Mouse (Mus musculus): ENCODE measurements around the gene Kidins220.

Gene Kidins220

GRCm38 (mm10) chr12:24974446-24975114 lies at the start of gene Kidins220:
Gene Kidins220, plus strand, starts transcription at chr12:24974925.
- DNase-seq (ENCODE audit: extremely low read depth, low read depth), result peak; percentile 66

DNA sequence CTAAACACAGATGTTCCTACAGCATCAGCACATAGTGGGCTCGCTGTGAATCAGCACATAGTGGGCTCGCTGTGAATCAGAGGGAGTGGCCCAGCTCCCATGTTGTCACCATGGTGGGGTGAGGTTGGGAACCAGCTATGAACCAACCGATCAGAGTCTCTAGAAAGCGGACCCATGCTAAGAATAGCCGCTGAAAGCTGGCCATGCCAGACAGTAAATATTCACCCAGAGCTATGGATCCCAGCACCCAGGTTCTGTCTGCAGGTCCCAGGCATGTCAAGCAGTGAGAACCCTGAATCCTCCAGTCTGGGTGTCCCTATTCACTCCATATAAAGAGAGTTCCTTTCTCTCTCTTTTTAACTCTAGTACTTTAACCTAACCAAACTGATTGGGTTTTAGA lies 49.4 kb upstream of the Kidins220 start:
- DNase-seq (ENCODE audit: extremely low read depth, low read depth), result no peak

DNA sequence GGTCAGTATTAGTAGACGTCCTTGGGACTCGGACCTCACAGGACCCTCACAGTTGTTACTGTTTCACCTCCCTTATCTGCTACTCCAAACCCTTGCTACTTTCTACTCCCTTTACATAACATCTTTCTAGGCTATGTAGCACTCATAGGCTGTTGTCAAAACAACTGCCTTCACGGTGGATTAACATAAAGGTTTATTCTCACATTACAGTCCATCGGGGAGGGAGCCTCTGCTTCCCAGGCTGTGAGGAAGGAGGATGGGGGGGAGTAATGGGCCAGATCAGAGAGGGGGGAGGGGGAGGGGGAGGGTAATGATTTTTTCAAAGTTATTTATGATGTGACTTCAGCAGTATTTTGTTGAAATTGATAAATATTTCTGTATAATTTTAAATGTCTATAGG lies 49.0 kb upstream of the Kidins220 start:
- DNase-seq (ENCODE audit: extremely low read depth, low read depth), result no peak

GRCm38 (mm10) chr12:24928051-24928748 lies 46.5 kb upstream of the Kidins220 start:
- no peak for DNase-seq (ENCODE audit: extremely low read depth, low read depth)

GRCm38 (mm10) chr12:24929043-24929442 lies 45.7 kb upstream of the Kidins220 start:
- no peak for DNase-seq (ENCODE audit: extremely low read depth, low read depth)

- DNase-seq (ENCODE audit: extremely low read depth, low read depth), result peak; percentile 35
Observed at GRCm38 (mm10) chr12:24930760-24931159, 44.0 kb upstream of the Kidins220 start.

DNA sequence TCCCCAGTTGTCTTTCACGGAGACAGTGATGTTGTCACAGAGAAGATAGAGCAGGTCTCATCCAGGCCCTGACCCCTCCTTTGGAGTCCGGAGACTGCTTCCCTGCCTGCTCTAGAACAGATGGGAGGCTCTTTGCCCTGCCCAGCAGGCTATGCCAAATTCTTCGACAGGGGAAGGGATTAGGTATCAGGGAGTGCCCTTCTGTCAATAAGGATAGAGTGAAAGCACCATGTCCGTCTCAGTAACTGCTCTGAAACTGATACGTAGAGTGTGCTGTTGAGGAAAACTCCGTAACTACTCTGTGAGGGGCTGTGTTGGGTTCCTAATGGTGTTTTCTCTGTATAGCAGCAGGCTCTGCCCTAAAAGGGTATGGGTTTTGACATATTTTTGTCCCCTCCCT lies 42.6 kb upstream of the Kidins220 start:
- no peak for DNase-seq (ENCODE audit: extremely low read depth, low read depth)

DNA sequence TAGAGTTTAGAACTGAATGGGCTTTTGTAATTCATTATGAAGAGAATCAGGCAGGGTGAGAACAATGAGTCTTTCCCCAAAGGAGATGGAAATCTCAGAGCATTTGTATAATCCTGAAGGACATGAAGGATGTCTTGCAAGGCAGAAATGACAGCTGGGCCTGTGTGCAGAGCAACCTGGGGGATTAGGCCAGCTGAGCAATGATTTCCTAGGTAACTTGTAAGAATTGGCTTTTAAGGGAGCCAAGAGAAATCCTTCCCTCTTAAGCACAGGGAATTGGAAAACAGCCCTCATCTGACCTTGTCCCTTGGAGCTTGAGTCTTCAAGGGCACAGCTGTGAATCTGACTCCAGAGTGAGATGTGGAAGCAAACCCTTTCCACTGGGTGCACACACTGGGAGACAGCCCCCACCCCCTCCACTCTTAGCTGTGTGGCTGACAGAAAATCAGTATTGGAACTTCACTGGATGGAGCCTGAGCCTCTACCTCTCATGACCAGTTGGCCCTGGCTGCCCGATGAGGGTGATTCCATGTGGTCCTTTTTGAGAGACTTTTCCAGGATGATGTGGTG lies 41.4 kb upstream of the Kidins220 start:
- DNase-seq (ENCODE audit: extremely low read depth, low read depth), result no peak

GRCm38 (mm10) chr12:24933996-24934395 lies 40.7 kb upstream of the Kidins220 start:
- no peak for DNase-seq (ENCODE audit: extremely low read depth, low read depth)

DNA sequence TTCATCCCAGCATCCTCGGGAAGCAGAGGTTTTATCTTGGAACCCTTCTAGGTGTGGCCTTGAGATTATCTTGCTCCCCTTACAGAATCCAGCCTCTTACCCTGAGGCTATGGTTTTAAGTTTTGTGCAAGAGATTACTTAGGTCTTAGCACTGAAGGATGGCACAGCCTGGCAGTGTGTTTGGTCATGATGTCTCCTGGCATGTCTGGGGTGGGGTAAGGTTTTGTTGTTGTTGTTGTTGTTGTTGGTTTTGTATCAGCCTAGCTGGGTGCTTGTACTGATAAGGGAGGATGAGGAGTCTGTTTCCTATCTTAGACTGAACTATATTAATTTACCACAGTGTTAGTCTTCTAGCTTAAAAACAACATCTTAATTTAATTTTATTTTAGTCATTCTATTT lies 38.4 kb upstream of the Kidins220 start:
- peak; percentile 13 for DNase-seq (ENCODE audit: extremely low read depth, low read depth)

GRCm38 (mm10) chr12:24939372-24939771 lies 35.4 kb upstream of the Kidins220 start:
- DNase-seq (ENCODE audit: extremely low read depth, low read depth), result no peak

GRCm38 (mm10) chr12:24942619-24943287 lies 32.0 kb upstream of the Kidins220 start:
- no peak for DNase-seq (ENCODE audit: extremely low read depth, low read depth)

DNA sequence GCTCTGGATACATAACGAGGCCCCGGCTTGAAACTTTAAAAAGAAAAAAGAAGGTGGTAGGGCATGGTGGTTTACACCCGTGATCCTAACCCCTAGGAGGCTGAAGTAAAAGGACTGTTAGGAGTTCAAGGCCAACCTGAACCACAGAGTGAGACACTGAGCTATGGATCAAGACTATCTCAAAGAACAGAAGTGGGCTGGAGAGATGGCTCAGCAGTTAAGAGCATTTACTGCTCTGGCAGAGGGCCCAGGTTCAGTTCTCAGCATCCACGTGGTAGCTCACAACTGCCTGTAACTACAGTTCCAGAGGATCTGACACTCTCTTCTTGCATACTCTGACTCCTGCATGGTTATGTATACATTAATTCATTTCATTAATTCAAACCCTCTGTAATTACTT lies 31.3 kb upstream of the Kidins220 start:
- DNase-seq (ENCODE audit: extremely low read depth, low read depth), result no peak

DNA sequence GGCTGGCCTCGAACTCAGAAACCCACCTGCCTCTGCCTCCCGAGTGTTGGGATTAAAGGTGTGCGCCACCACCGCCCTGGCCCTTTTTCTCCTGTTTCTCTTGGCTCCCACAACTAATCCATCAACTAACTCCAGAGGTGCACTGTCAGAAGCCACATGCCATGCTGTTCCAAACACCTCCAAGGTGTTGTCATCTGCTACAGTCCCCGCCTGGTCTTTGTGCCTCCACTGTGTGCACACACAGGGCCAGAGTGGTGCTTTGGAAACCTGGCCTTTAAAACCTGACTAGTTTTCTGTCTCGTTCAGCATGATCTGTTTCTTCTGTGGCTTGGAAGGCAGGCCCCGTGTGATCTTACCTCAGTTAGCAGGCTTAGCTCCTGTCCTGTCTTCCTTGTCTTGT lies 30.1 kb upstream of the Kidins220 start:
- no peak for DNase-seq (ENCODE audit: extremely low read depth, low read depth)

GRCm38 (mm10) chr12:24947065-24947464 lies 27.7 kb upstream of the Kidins220 start:
- no peak for DNase-seq (ENCODE audit: extremely low read depth, low read depth)

DNA sequence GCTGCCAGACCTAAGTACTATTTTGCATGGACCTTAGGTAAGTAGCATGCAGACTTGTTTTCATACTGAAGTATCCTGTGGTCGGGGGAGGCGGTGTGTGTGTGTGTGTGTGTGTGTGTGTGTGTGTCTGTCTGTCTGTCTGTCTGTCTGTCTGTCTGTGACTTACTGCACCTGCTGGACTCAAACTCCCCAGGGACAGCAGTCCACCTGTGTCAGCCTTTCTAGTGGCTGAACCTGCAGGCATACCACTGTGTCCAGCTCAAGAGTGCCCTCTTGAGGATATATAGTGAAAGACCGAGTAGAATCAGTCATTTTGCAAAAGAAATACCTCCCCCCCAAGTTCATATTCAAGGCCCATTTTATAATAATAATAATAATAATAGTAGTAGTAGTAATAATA lies 26.4 kb upstream of the Kidins220 start:
- no peak for DNase-seq (ENCODE audit: extremely low read depth, low read depth)

- no peak for DNase-seq (ENCODE audit: extremely low read depth, low read depth)
Observed at GRCm38 (mm10) chr12:24950376-24951046, 24.2 kb upstream of the Kidins220 start.

DNA sequence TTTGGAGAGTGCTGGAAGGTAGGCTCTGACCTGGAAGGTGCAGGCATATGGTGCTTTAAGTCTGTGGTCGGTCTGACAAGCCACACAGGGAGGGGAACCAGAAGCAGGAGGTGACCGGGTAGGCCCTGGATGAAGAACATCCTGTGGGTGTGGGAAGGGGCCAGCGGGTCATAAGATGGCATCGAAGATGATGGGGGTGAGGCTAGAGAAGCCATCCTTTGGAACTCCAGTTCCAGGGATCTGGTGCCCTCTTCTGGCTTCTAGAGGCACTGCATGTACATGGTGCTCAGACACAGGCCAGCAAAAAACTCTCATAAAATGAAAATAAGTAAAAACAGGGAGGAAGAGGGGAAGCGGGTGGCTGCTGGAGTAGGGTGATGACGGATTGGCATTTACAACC lies 22.6 kb upstream of the Kidins220 start:
- no peak for DNase-seq (ENCODE audit: extremely low read depth, low read depth)

DNA sequence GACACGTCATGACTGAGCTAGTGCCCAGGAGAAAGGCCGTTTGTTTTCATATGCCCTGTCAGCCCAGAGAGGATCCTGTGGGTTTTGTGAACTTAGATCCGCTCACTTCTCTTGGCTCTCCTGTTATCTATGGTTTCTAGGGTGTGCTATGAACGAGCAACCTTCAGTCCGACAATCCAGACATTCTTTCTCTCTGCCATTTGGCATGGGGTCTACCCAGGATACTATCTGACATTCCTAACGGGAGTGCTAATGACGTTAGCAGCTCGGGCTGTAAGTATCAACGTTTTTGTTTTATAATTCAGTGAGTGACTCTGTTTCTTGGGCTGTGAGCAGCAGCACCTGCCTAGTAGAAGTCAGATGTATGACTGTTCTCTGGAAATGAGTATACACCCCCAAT lies 19.6 kb upstream of the Kidins220 start:
- DNase-seq (ENCODE audit: extremely low read depth, low read depth), result no peak

DNA sequence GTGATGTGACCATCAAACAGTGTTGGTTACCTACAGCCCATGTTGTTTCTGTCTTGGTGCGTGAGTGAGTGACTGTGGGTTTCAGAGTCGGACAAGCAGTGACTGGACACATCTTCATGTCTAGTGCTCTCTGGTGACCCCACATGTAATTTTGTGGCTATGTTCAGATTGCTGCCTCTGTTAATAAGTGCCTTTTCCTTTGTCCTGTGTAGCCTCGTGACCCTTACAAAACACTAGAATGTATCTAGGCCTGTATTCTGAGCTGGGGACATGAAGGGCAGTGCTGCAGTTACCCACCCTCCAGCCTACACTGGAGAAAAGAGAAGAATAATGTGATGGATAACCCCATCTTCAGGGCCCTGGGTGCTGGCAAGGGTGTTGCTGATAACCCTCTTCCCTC lies 16.2 kb upstream of the Kidins220 start:
- no peak for DNase-seq (ENCODE audit: extremely low read depth, low read depth)

DNA sequence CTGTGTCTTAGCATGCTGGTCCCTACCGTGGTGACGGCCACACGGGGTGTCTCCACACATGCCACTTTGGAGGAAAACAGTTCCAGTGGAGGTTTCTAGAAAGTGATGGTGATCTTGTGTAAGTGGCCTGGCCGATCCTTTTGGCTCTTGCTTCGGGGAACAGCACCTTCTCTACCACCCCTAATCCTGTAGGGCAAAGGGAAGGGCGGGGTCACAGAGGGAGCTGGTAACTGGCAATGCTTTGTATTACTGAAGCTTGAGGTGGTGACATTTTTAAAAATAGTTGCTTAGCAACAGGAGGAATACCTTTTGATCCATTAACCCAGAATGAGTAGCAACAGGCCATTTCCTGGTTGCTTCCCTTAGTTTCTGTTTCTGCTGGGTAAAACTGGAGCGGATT lies 12.9 kb upstream of the Kidins220 start:
- no peak for DNase-seq (ENCODE audit: extremely low read depth, low read depth)
